Comparison of ENCODE assay signal across 8 mouse cellular contexts in the genomic region with DNA sequence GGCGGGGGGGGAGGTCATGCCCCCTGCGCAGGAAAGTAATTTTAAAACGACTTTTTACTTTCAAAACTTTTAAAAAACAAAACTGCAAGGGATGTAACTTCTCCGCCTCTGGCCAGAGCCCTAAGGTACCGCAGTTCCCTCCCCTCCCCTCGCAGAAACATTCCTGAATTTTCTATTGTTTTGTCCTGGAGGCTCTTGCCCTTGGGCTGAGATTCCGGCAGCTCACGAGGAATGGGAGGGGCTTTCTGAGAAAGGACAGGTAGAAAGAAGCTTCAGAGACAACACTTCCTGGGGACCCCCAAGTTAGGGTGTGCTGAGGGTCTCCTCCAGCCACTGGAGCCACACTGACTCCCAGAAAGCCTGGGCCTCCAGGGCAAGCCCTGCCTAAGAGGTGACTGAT. TPM values are rescaled to one million over a fixed set of nuclear protein-coding genes. Genes with fewer than 3 reads are reported as not detected.
DNase-seq lines count a peak whose midpoint lies in the region; ATAC-seq and TF ChIP-seq lines count a peak whose summit lies in the region.

No protein-coding gene starts in this region.

- ATAC-seq in forebrain, embryonic 16.5 days, result no peak
- no peak for ATAC-seq in liver, embryonic 16.5 days (ENCODE audit: low read depth)
- no peak for ATAC-seq in inflammation-experienced regulatory T-cells, adult 6 months
- no peak for ATAC-seq in cerebellum, adult (ENCODE audit: insufficient number of reproducible peaks, low FRiP score, low TSS enrichment)

- H3K9ac ChIP-seq in heart, adult 2 months (ENCODE audit: low read depth, low read length), result peak overlapping the region; percentile 63
- peak overlapping the region; percentile 52 for H3K9ac ChIP-seq in ES-Bruce4 (ENCODE audit: low read depth, poor library complexity, severe bottlenecking)
- H3K9ac ChIP-seq in forebrain, embryonic 16.5 days (replicated peaks; ENCODE audit: low read depth, low read length), result no peak overlapping the region
- peak overlapping the region; percentile 73 for H3K9ac ChIP-seq in liver, embryonic 16.5 days (ENCODE audit: low read depth, low read length)

- no peak for TF ChIP-seq EP300 in heart, adult 2 months (IDR thresholded peaks at IDR 0.05; ENCODE audit: insufficient read depth, low read depth, low read length)
- peak; percentile 87 for TF ChIP-seq EP300 in ES-Bruce4 (IDR thresholded peaks at IDR 0.05; ENCODE audit: insufficient read depth, low read depth, low read length)

- peak in 1 of 2 experiments; percentile 38 for DNase-seq in heart, adult 2 months
- no peak for DNase-seq in heart, postnatal 25 days (ENCODE audit: low spot score)
- DNase-seq in adrenal gland, postnatal 10 days, result no peak

- TF ChIP-seq CTCF in heart, adult 2 months (IDR thresholded peaks at IDR 0.05), result no peak
- TF ChIP-seq CTCF in ES-Bruce4 (IDR thresholded peaks at IDR 0.05; ENCODE audit: low read depth, low read length), result no peak

- no peaks in the 10 kb centered on the region for H3K9me3 ChIP-seq in ES-Bruce4 (replicated peaks; ENCODE audit: control insufficient read depth, insufficient read depth, low read length, poor library complexity, severe bottlenecking)
- H3K9me3 ChIP-seq in forebrain, embryonic 16.5 days (ENCODE audit: control insufficient read depth, low read length), result no peaks in the 10 kb centered on the region
- H3K9me3 ChIP-seq in liver, embryonic 16.5 days (replicated peaks; ENCODE audit: control insufficient read depth, low read length), result no peaks in the 10 kb centered on the region

- no peaks in the 10 kb centered on the region for H3K27me3 ChIP-seq in heart, adult 2 months (ENCODE audit: control insufficient read depth, insufficient read depth, low read length)
- H3K27me3 ChIP-seq in ES-Bruce4 (ENCODE audit: control insufficient read depth, insufficient read depth, low read length, poor library complexity, severe bottlenecking), result no peaks in the 10 kb centered on the region
- no peaks in the 10 kb centered on the region for H3K27me3 ChIP-seq in forebrain, embryonic 16.5 days (replicated peaks; ENCODE audit: control insufficient read depth, insufficient read depth, low read length)
- H3K27me3 ChIP-seq in liver, embryonic 16.5 days (ENCODE audit: control insufficient read depth, insufficient read depth, low read depth, low read length), result no peaks in the 10 kb centered on the region; the same call in 1 of the 2 replicates

- peaks cover 19% of the 10 kb centered on the region for H3K4me1 ChIP-seq in heart, adult 2 months (ENCODE audit: control insufficient read depth, insufficient read depth, low read length)
- H3K4me1 ChIP-seq in ES-Bruce4 (ENCODE audit: control insufficient read depth, insufficient read depth, low read length), result peaks cover 2% of the 10 kb centered on the region
- peaks cover 22% of the 10 kb centered on the region for H3K4me1 ChIP-seq in forebrain, embryonic 16.5 days (replicated peaks; ENCODE audit: control insufficient read depth, insufficient read depth, low read length)
- H3K4me1 ChIP-seq in liver, embryonic 16.5 days (ENCODE audit: control insufficient read depth, low read depth, low read length), result peaks cover 28% of the 10 kb centered on the region

- H3K36me3 ChIP-seq in heart, adult 2 months (ENCODE audit: control insufficient read depth, insufficient read depth, low read length), result no peaks in the 10 kb centered on the region; the same call in 1 of the 2 replicates
- no peaks in the 10 kb centered on the region for H3K36me3 ChIP-seq in ES-Bruce4 (ENCODE audit: control insufficient read depth, insufficient read depth, low read length, poor library complexity, severe bottlenecking)
- no peaks in the 10 kb centered on the region for H3K36me3 ChIP-seq in forebrain, embryonic 16.5 days (ENCODE audit: control insufficient read depth, insufficient read depth)
- no peaks in the 10 kb centered on the region; the same call in 1 of the 2 replicates for H3K36me3 ChIP-seq in liver, embryonic 16.5 days (ENCODE audit: control insufficient read depth, insufficient read depth)

- peak overlapping the region; percentile 99 for H3K27ac ChIP-seq in heart, adult 2 months
- H3K27ac ChIP-seq in ES-Bruce4 (ENCODE audit: insufficient read depth, low read length), result peak overlapping the region; percentile 78
- H3K27ac ChIP-seq in forebrain, embryonic 16.5 days (ENCODE audit: low read length), result no peak overlapping the region
- peak overlapping the region; percentile 89 for H3K27ac ChIP-seq in liver, embryonic 16.5 days (ENCODE audit: low read length)

- H3K4me3 ChIP-seq in heart, adult 2 months, result peak overlapping the region; percentile 94
- H3K4me3 ChIP-seq in ES-Bruce4 (ENCODE audit: low read depth, low read length), result peak overlapping the region; percentile 43
- peak overlapping the region; percentile 48 for H3K4me3 ChIP-seq in forebrain, embryonic 16.5 days (replicated peaks; ENCODE audit: low read length)
- peak overlapping the region; percentile 77 for H3K4me3 ChIP-seq in liver, embryonic 16.5 days (ENCODE audit: low read depth, low read length)

- H3K79me2 ChIP-seq in heart, adult 2 months (replicated peaks; ENCODE audit: control insufficient read depth, insufficient read depth, low read length), result peaks cover 3% of the 10 kb centered on the region; the same call in 1 of the 2 replicates

- H3K4me2 ChIP-seq in forebrain, embryonic 16.5 days (ENCODE audit: low read length), result peak overlapping the region; percentile 93
- peak overlapping the region; percentile 96 for H3K4me2 ChIP-seq in liver, embryonic 16.5 days (ENCODE audit: low read depth, low read length)

- intact Hi-C loops in heart, adult 2 months (cut with DNase I), result no loop called here
- intact Hi-C loops in heart, postnatal 25 days (cut with DNase I), result no loop called here

- TF ChIP-seq POLR2A in heart, adult 2 months (IDR thresholded peaks at IDR 0.05; ENCODE audit: insufficient read depth, low read depth, low read length), result no peak
- TF ChIP-seq POLR2A in ES-Bruce4 (IDR thresholded peaks at IDR 0.05; ENCODE audit: insufficient read depth, low read length), result no peak

- WGBS in heart, adult 2 months, result 25% methylated on average over 8 of the region's 8 CpGs
- 22% methylated on average over 8 of the region's 8 CpGs for WGBS in forebrain, embryonic 16.5 days
- 36% methylated on average over 8 of the region's 8 CpGs for WGBS in liver, embryonic 16.5 days (ENCODE audit: insufficient replicate concordance)

RNA-seq across cellular contexts. Expression of gene Parvb, which starts 0.8 kb away (rescaled TPM):
- 100 to 1,000 TPM in 1 of 2 experiments, 10 to 100 TPM in 1; 99.4 to 116 TPM for total RNA-seq in heart, adult 2 months (2021)
- polyA plus RNA-seq in heart, adult 2 months (2012; rRNA removed), result 58.5 and 61.6 TPM in 2 replicates
- total RNA-seq in heart, postnatal 25 days (2021), result 100 to 1,000 TPM; 147 to 154 TPM
- 54.1 and 54.5 TPM in 2 replicates for polyA plus RNA-seq in ES-Bruce4 (2011; ENCODE audit: insufficient read depth, insufficient read length, low read depth, missing spikeins)
- 2.2 and 2.8 TPM in 2 replicates for polyA plus RNA-seq in forebrain, embryonic 16.5 days (2015; fragmentation: Nextera tagmentation; extraction: Ambion mirVana)
- polyA plus RNA-seq in liver, embryonic 16.5 days (2015; fragmentation: Nextera tagmentation; extraction: Ambion mirVana), result 6.1 and 6.5 TPM in 2 replicates
- polyA plus RNA-seq in inflammation-experienced regulatory T-cells, adult 6 months (2017; shearing (Covaris generic)), result 1 to 10 TPM in 1 of 3 experiments, under 1 TPM in 1, not detected in 1; 0.89 to 2.1 TPM
- total RNA-seq in adrenal gland, postnatal 10 days (2021), result 10 to 100 TPM; 33.2 to 42.1 TPM

RNA-seq across cellular contexts. Expression of gene Samm50, which starts 40.6 kb away (rescaled TPM):
- 100 to 1,000 TPM; 258 to 289 TPM for total RNA-seq in heart, adult 2 months (2021)
- 27.8 and 36.6 TPM in 2 replicates for polyA plus RNA-seq in heart, adult 2 months (2012; rRNA removed)
- total RNA-seq in heart, postnatal 25 days (2021), result 100 to 1,000 TPM; 264 to 267 TPM
- polyA plus RNA-seq in ES-Bruce4 (2011; ENCODE audit: insufficient read depth, insufficient read length, low read depth, missing spikeins), result 114 and 120 TPM in 2 replicates
- polyA plus RNA-seq in forebrain, embryonic 16.5 days (2015; fragmentation: Nextera tagmentation; extraction: Ambion mirVana), result 88.5 and 91.8 TPM in 2 replicates
- 64.5 and 68.0 TPM in 2 replicates for polyA plus RNA-seq in liver, embryonic 16.5 days (2015; fragmentation: Nextera tagmentation; extraction: Ambion mirVana)
- 10 to 100 TPM; 31.9 to 49.9 (median 46.9) TPM for polyA plus RNA-seq in inflammation-experienced regulatory T-cells, adult 6 months (2017; shearing (Covaris generic))
- 100 to 1,000 TPM; 240 to 293 TPM for total RNA-seq in adrenal gland, postnatal 10 days (2021)

Comparison
In these comparisons a context has a peak if more than half of its experiments do, and no peak if none do; other contexts are left out.
1. H3K4me3 ChIP-seq: peak in every context shown above with its lines; median percentile 94 in heart, adult 2 months; 77 in liver, embryonic 16.5 days; 48 in forebrain, embryonic 16.5 days; 43 in ES-Bruce4.